Mouse (Mus musculus): ENCODE results near the gene Fam171a1.

DNA sequence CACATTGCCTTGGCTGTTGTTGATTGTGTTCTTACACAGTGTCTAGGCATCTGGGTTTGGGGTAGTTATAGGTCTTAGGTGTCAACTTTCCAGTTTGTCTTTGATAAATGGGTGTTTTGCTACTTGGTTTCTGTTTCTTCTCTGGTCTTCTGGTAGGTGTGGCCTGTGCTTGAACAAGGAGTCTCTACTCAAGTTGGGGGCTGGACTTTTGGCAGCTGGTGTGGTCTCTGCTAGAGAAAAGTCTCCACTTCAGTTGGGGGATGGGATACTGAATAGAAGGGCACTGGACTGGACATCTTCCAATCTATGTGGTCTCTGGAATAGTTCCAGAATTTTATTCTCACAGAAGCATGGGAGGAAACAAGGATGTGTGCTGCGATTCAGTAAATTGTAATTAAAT, 44.9 kb upstream of the Fam171a1 start:
- TF ChIP-seq CTCF (IDR thresholded peaks at IDR 0.05) (no peak), POLR2A (IDR thresholded peaks at IDR 0.05; ENCODE audit: insufficient read depth, low read depth, low read length) (no peak)
